Mouse (Mus musculus) midbrain, embryonic 10.5 days (tissue): ENCODE measurements at regions not wholly inside any gene's neighbourhood (a gene's known extent, or its start where the extent isn't known, plus 50 kb on each side); places are given as distances from the start of the nearest gene placed in this dataset.
A peak's percentile ranks its signal among the peaks of the same experiment; 100 is the strongest.

Source experiments
- DNase-seq: peaks from one replicate; pipeline ENCODE4 v3.0.0-alpha.2; 2017; ENCODE audit warnings: low spot score
- H3K27ac ChIP-seq: fragments of 300-500 bp; sonication (generic); replicated peaks from 2 replicates; pipeline ENCODE4 v1.5.1; 2016; ENCODE audit warnings: mild to moderate bottlenecking
- H3K27me3 ChIP-seq: fragments of 300-500 bp; sonication (generic); 2 replicates; pipeline ENCODE4 v1.6.1; 2016; ENCODE audit warnings: low read depth, mild to moderate bottlenecking; ENCODE audit not compliant: poor library complexity, severe bottlenecking
- H3K36me3 ChIP-seq: fragments of 300-500 bp; sonication (generic); 2 replicates; pipeline ENCODE4 v1.6.1; 2016; ENCODE audit warnings: mild to moderate bottlenecking, moderate library complexity
- H3K4me1 ChIP-seq: fragments of 300-500 bp; sonication (generic); 2 replicates; pipeline ENCODE4 v1.6.1; 2016
- H3K4me3 ChIP-seq: fragments of 300-500 bp; sonication (generic); 2 replicates; pipeline ENCODE4 v1.5.1; 2016; ENCODE audit warnings: mild to moderate bottlenecking, moderate library complexity
- H3K9me3 ChIP-seq: fragments of 300-500 bp; sonication (generic); replicated peaks from 2 replicates; pipeline ENCODE4 v1.6.1; 2016; ENCODE audit warnings: mild to moderate bottlenecking
- WGBS: fragments of 180-500 bp; shearing (Covaris S2); methylation state at CpG from one replicate; pipeline ENCODE4 v1.1.7; 2016; 5-methylcytosine and 5-hydroxymethylcytosine counted together

- Histone ChIP-seq H3K9me3 (no peaks in the 10 kb centered on the region), H3K27me3 (no peaks in the 10 kb centered on the region), H3K4me1 (no peaks in the 10 kb centered on the region), H3K36me3 (no peaks in the 10 kb centered on the region), H3K4me3 (no peak overlapping the region), H3K27ac (no peak overlapping the region)
- 94% methylated on average over 6 of the region's 6 CpGs for WGBS
- DNase-seq, result no peak
Observed at GRCm38 (mm10) chr10:67726796-67727195, 178.0 kb upstream of the Ado start.

- H3K4me1 ChIP-seq, result no peaks in the 10 kb centered on the region
- H3K27ac ChIP-seq, result no peak overlapping the region
- H3K4me3 ChIP-seq, result no peak overlapping the region
- no peak for DNase-seq
- no peaks in the 10 kb centered on the region for H3K27me3 ChIP-seq
- no peaks in the 10 kb centered on the region for H3K9me3 ChIP-seq
- H3K36me3 ChIP-seq, result no peaks in the 10 kb centered on the region
- WGBS, result 80% methylated on average over 7 of the region's 7 CpGs
Observed at GRCm38 (mm10) chr10:67726351-67726750, 177.6 kb upstream of the Ado start.

- no peaks in the 10 kb centered on the region for H3K9me3 ChIP-seq
- H3K27me3 ChIP-seq, result no peaks in the 10 kb centered on the region
- WGBS, result 59% methylated on average over 5 of the region's 5 CpGs
- H3K4me3 ChIP-seq, result no peak overlapping the region
- no peak overlapping the region for H3K27ac ChIP-seq
- DNase-seq, result peak; percentile 20
- H3K36me3 ChIP-seq, result no peaks in the 10 kb centered on the region
- H3K4me1 ChIP-seq, result no peaks in the 10 kb centered on the region
Observed at GRCm38 (mm10) chr10:67721787-67722186, 173.0 kb upstream of the Ado start.

GRCm38 (mm10) chr10:67717506-67717905, 168.8 kb upstream of the Ado start:
- H3K27ac ChIP-seq, result no peak overlapping the region
- WGBS, result 93% methylated on average over 7 of the region's 7 CpGs
- H3K4me1 ChIP-seq, result no peaks in the 10 kb centered on the region
- H3K9me3 ChIP-seq, result no peaks in the 10 kb centered on the region
- H3K4me3 ChIP-seq, result no peak overlapping the region
- H3K36me3 ChIP-seq, result no peaks in the 10 kb centered on the region
- H3K27me3 ChIP-seq, result no peaks in the 10 kb centered on the region
- DNase-seq, result no peak

- H3K27ac ChIP-seq, result no peak overlapping the region
- no peaks in the 10 kb centered on the region for H3K36me3 ChIP-seq
- no peak for DNase-seq
- H3K27me3 ChIP-seq, result no peaks in the 10 kb centered on the region
- H3K4me3 ChIP-seq, result no peak overlapping the region
- H3K9me3 ChIP-seq, result no peaks in the 10 kb centered on the region
- 84% methylated on average over 4 of the region's 4 CpGs for WGBS
- no peaks in the 10 kb centered on the region for H3K4me1 ChIP-seq
Observed at GRCm38 (mm10) chr10:67715046-67715445, 166.3 kb upstream of the Ado start.

- WGBS, result 89% methylated on average over 10 of the region's 10 CpGs
- DNase-seq, result no peak
- no peak overlapping the region for H3K4me3 ChIP-seq
Observed at GRCm38 (mm10) chr10:67713098-67713497, 164.3 kb upstream of the Ado start.

GRCm38 (mm10) chr10:67712665-67713064, 163.9 kb upstream of the Ado start:
- Histone ChIP-seq H3K4me1 (no peaks in the 10 kb centered on the region), H3K4me3 (no peak overlapping the region), H3K27ac (no peak overlapping the region), H3K9me3 (no peaks in the 10 kb centered on the region), H3K36me3 (no peaks in the 10 kb centered on the region), H3K27me3 (no peaks in the 10 kb centered on the region)
- WGBS, result 86% methylated on average over 6 of the region's 6 CpGs
- no peak for DNase-seq

More at GRCm38 (mm10) chr10:67713098-67713497, 164.3 kb upstream of the Ado start:
- H3K27me3 ChIP-seq, result no peaks in the 10 kb centered on the region
- no peak overlapping the region for H3K27ac ChIP-seq
- H3K36me3 ChIP-seq, result no peaks in the 10 kb centered on the region
- no peaks in the 10 kb centered on the region for H3K9me3 ChIP-seq
- H3K4me1 ChIP-seq, result no peaks in the 10 kb centered on the region

GRCm38 (mm10) chr10:67711961-67712360, 163.2 kb upstream of the Ado start:
- no peak for DNase-seq
- 85% methylated on average over 3 of the region's 3 CpGs for WGBS
- H3K36me3 ChIP-seq, result no peaks in the 10 kb centered on the region
- H3K27me3 ChIP-seq, result no peaks in the 10 kb centered on the region
- H3K27ac ChIP-seq, result no peak overlapping the region
- H3K4me3 ChIP-seq, result no peak overlapping the region
- H3K9me3 ChIP-seq, result no peaks in the 10 kb centered on the region
- 0 out of 2 replicates have a peak, but pooled peaks cover under 1% of the 10 kb centered on the region for H3K4me1 ChIP-seq

- H3K27me3 ChIP-seq, result no peaks in the 10 kb centered on the region
- H3K9me3 ChIP-seq, result no peaks in the 10 kb centered on the region
- DNase-seq, result no peak
- no peak overlapping the region for H3K4me3 ChIP-seq
- peaks cover 8% of the 10 kb centered on the region; the same call in 1 of the 2 replicates for H3K4me1 ChIP-seq
- whole genome bisulfite sequencing, result 66% methylated on average over 7 of the region's 7 CpGs
- no peak overlapping the region for H3K27ac ChIP-seq
- no peaks in the 10 kb centered on the region for H3K36me3 ChIP-seq
Observed at GRCm38 (mm10) chr10:67706436-67706835, 157.7 kb upstream of the Ado start.

GRCm38 (mm10) chr10:67702783-67703455, 154.2 kb upstream of the Ado start:
- 81% methylated on average over 9 of the region's 9 CpGs for WGBS

GRCm38 (mm10) chr10:67697401-67698195, 148.8 kb upstream of the Ado start:
- no peaks in the 10 kb centered on the region for H3K27me3 ChIP-seq
- no peaks in the 10 kb centered on the region for H3K36me3 ChIP-seq
- 85% methylated on average over 16 of the region's 16 CpGs for WGBS
- no peak overlapping the region for H3K4me3 ChIP-seq
- no peaks in the 10 kb centered on the region for H3K9me3 ChIP-seq
- no peak for DNase-seq
- H3K27ac ChIP-seq, result no peak overlapping the region; the same call in 1 of the 2 replicates
- H3K4me1 ChIP-seq, result 0 out of 2 replicates have a peak, but pooled peaks cover 6% of the 10 kb centered on the region

More at GRCm38 (mm10) chr10:67702783-67703455, 154.2 kb upstream of the Ado start:
- Histone ChIP-seq H3K27me3 (no peaks in the 10 kb centered on the region), H3K27ac (no peak overlapping the region), H3K9me3 (no peaks in the 10 kb centered on the region), H3K36me3 (no peaks in the 10 kb centered on the region), H3K4me3 (no peak overlapping the region), H3K4me1 (peaks cover 9% of the 10 kb centered on the region; the same call in 1 of the 2 replicates)
- no peak for DNase-seq

- DNase-seq, result no peak
- no peaks in the 10 kb centered on the region for H3K36me3 ChIP-seq
- H3K9me3 ChIP-seq, result no peaks in the 10 kb centered on the region
- H3K4me1 ChIP-seq, result 0 out of 2 replicates have a peak, but pooled peaks cover 6% of the 10 kb centered on the region
- WGBS, result 69% methylated on average over 10 of the region's 10 CpGs
- no peak overlapping the region for H3K27ac ChIP-seq
- no peak overlapping the region for H3K4me3 ChIP-seq
- H3K27me3 ChIP-seq, result no peaks in the 10 kb centered on the region
Observed at GRCm38 (mm10) chr10:67695891-67696853, 147.4 kb upstream of the Ado start.
